Mouse (Mus musculus) cerebellum, adult 2 months (tissue): ENCODE measurements at regions not wholly inside any gene's neighbourhood (a gene's known extent, or its start where the extent isn't known, plus 50 kb on each side); places are given as distances from the start of the nearest gene placed in this dataset.

ENCODE experiments used
- CTCF ChIP-seq: fragments of 200-500 bp; IDR thresholded peaks from 2 replicates; pipeline ENCODE4 v1.5.1; 2011; ENCODE audit warnings: low read depth, mild to moderate bottlenecking, control low read depth, low read length, moderate library complexity, borderline replicate concordance; ENCODE audit not compliant: insufficient read depth
- POLR2A ChIP-seq: fragments of 200-500 bp; IDR thresholded peaks from 2 replicates; pipeline ENCODE4 v1.6.1; 2011; ENCODE audit warnings: low read length, control low read depth, borderline replicate concordance; ENCODE audit not compliant: insufficient read depth

GRCm38 (mm10) chr14:24565718-24566322, 78.9 kb downstream of the Rps24 start:
- no peak for TF ChIP-seq CTCF
- no peak for TF ChIP-seq POLR2A
